11 mouse cellular contexts compared by ENCODE assay signal in the genomic region with DNA sequence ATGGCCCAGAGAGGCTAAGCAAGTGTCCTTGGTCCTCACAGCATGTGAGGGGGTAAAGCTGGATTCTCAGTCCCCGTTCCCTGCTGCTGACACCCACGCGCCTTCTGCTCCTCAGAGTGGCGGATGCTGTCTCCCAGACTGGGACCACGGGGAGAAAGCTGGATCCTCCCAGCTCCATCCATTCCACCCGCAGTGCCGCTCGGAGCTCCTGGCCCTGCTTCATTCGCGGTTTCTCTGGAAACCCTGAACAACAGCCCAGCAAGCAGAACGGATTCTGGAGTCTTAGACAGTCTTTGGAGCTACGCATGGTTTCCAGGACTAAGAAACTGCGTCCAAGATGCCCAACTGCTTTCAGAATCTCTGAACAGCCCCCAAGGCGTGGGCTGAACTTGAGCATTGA.
A peak's percentile ranks its signal among the peaks of the same experiment; 100 is the strongest.
DNase-seq lines count a peak whose midpoint lies in the region; ATAC-seq and TF ChIP-seq lines count a peak whose summit lies in the region.
"Had no signal": no experiment of that assay in that cellular context is flagged by ENCODE, and none has a peak within 500 bp of the region (broad histone marks: within the 10 kb centered on the region; RNA-seq: fewer than 3 reads in every experiment).

No protein-coding gene starts in this region.

- peaks cover 17% of the 10 kb centered on the region for H3K4me1 ChIP-seq in intestine, embryonic 14.5 days (replicated peaks; ENCODE audit: control insufficient read depth, insufficient read depth, low read length)
- no peaks in the 10 kb centered on the region for H3K4me1 ChIP-seq in intestine, postnatal 0 days (replicated peaks; ENCODE audit: control insufficient read depth, insufficient read depth, low read length)
- peaks cover 30% of the 10 kb centered on the region for H3K4me1 ChIP-seq in forebrain, embryonic 15.5 days
- peaks cover 17% of the 10 kb centered on the region; the same call in 1 of the 2 replicates for H3K4me1 ChIP-seq in midbrain, postnatal 0 days (ENCODE audit: insufficient read depth, low read length)
- H3K4me1 ChIP-seq: liver, embryonic 15.5 days had no signal

- ATAC-seq in intestine, embryonic 14.5 days (replicated peaks; ENCODE audit: low FRiP score, low TSS enrichment, low read depth), result no peak
- no peak for ATAC-seq in intestine, postnatal 0 days
- ATAC-seq in forebrain, embryonic 15.5 days (replicated peaks), result no peak
- no peak for ATAC-seq in midbrain, postnatal 0 days (ENCODE audit: low FRiP score)
- ATAC-seq in CD4-positive, CD25-positive, alpha-beta regulatory T cell, adult 4 months, result no peak

- H3K4me3 ChIP-seq in intestine, embryonic 14.5 days (ENCODE audit: low read depth, low read length), result no peak overlapping the region
- H3K4me3 ChIP-seq in intestine, postnatal 0 days (ENCODE audit: low read depth, low read length), result no peak overlapping the region
- no peak overlapping the region for H3K4me3 ChIP-seq in forebrain, embryonic 15.5 days
- H3K4me3 ChIP-seq in layer of hippocampus, adult 2 months, result no peak overlapping the region
- H3K4me3 ChIP-seq in midbrain, postnatal 0 days (ENCODE audit: low read depth, low read length), result no peak overlapping the region
- H3K4me3 ChIP-seq: embryonic facial prominence, embryonic 12.5 days; liver, embryonic 15.5 days had no signal

- no peaks in the 10 kb centered on the region for H3K36me3 ChIP-seq in intestine, embryonic 14.5 days (ENCODE audit: control insufficient read depth, insufficient read depth, low read length)
- H3K36me3 ChIP-seq in intestine, postnatal 0 days (ENCODE audit: control insufficient read depth, insufficient read depth), result no peaks in the 10 kb centered on the region
- no peaks in the 10 kb centered on the region for H3K36me3 ChIP-seq in forebrain, embryonic 15.5 days
- no peaks in the 10 kb centered on the region for H3K36me3 ChIP-seq in midbrain, postnatal 0 days (ENCODE audit: insufficient read depth, low read length)
- H3K36me3 ChIP-seq: embryonic facial prominence, embryonic 12.5 days; G1E; liver, embryonic 15.5 days had no signal

- DNase-seq in intestine, embryonic 14.5 days (ENCODE audit: low spot score), result no peak
- DNase-seq in layer of hippocampus, adult 2 months (ENCODE audit: low spot score in 2 of 2), result peak; percentile 89 to 93
- peak; percentile 63 for DNase-seq in midbrain, postnatal 0 days (ENCODE audit: low spot score)
- no peak for DNase-seq in adrenal gland, postnatal 25 days
- no peak for DNase-seq in adrenal gland, adult 18-20 months (ENCODE audit: low spot score in 2 of 2)

- H3K9ac ChIP-seq in intestine, embryonic 14.5 days (ENCODE audit: low read length), result no peak overlapping the region
- H3K9ac ChIP-seq in intestine, postnatal 0 days (ENCODE audit: low read depth, low read length), result no peak overlapping the region
- H3K9ac ChIP-seq in forebrain, embryonic 15.5 days (replicated peaks), result no peak overlapping the region
- H3K9ac ChIP-seq in midbrain, postnatal 0 days (replicated peaks; ENCODE audit: low read length, poor library complexity, severe bottlenecking), result no peak overlapping the region
- H3K9ac ChIP-seq: embryonic facial prominence, embryonic 12.5 days; liver, embryonic 15.5 days had no signal

- no peak for TF ChIP-seq CTCF in intestine, postnatal 0 days (IDR thresholded peaks at IDR 0.05; ENCODE audit: low read depth)
- TF ChIP-seq CTCF in layer of hippocampus, adult 2 months (conservative IDR thresholded peaks at IDR 0.05), result no peak
- no peak for TF ChIP-seq CTCF in midbrain, postnatal 0 days (IDR thresholded peaks at IDR 0.05)

- H3K4me2 ChIP-seq in intestine, embryonic 14.5 days (ENCODE audit: low read length), result no peak overlapping the region
- H3K4me2 ChIP-seq in intestine, postnatal 0 days (replicated peaks; ENCODE audit: low read depth), result no peak overlapping the region
- no peak overlapping the region for H3K4me2 ChIP-seq in forebrain, embryonic 15.5 days (replicated peaks)
- no peak overlapping the region for H3K4me2 ChIP-seq in midbrain, postnatal 0 days (ENCODE audit: low read depth, low read length, poor library complexity, severe bottlenecking)
- H3K4me2 ChIP-seq: embryonic facial prominence, embryonic 12.5 days; liver, embryonic 15.5 days had no signal

- H3K27ac ChIP-seq in intestine, embryonic 14.5 days (ENCODE audit: low read depth), result peak overlapping the region; percentile 24
- H3K27ac ChIP-seq in intestine, postnatal 0 days (ENCODE audit: low read depth, low read length), result no peak overlapping the region
- H3K27ac ChIP-seq in forebrain, embryonic 15.5 days (replicated peaks), result peak overlapping the region; percentile 19; the same call in 1 of the 2 replicates
- peak overlapping the region; percentile 94 for H3K27ac ChIP-seq in layer of hippocampus, adult 2 months
- H3K27ac ChIP-seq in midbrain, postnatal 0 days (ENCODE audit: low read depth, low read length), result peak overlapping the region; percentile 26; the same call in 1 of the 2 replicates
- H3K27ac ChIP-seq: embryonic facial prominence, embryonic 12.5 days; liver, embryonic 15.5 days had no signal

- no peaks in the 10 kb centered on the region for H3K27me3 ChIP-seq in intestine, embryonic 14.5 days (replicated peaks; ENCODE audit: control insufficient read depth, insufficient read depth, low read length)
- no peaks in the 10 kb centered on the region for H3K27me3 ChIP-seq in intestine, postnatal 0 days (replicated peaks; ENCODE audit: control insufficient read depth, insufficient read depth, low read length)
- H3K27me3 ChIP-seq in forebrain, embryonic 15.5 days, result no peaks in the 10 kb centered on the region
- H3K27me3 ChIP-seq in midbrain, postnatal 0 days (ENCODE audit: insufficient read depth, low read length), result no peaks in the 10 kb centered on the region
- H3K27me3 ChIP-seq: embryonic facial prominence, embryonic 12.5 days; liver, embryonic 15.5 days had no signal

- 76% methylated on average over 14 of the region's 14 CpGs for WGBS in intestine, embryonic 14.5 days
- 73% methylated on average over 14 of the region's 14 CpGs for WGBS in intestine, postnatal 0 days
- WGBS in forebrain, embryonic 15.5 days, result 59% methylated on average over 14 of the region's 14 CpGs
- 38% methylated on average over 14 of the region's 14 CpGs for WGBS in midbrain, postnatal 0 days

- H3K9me3 ChIP-seq in intestine, embryonic 14.5 days (ENCODE audit: control insufficient read depth, low read length), result no peaks in the 10 kb centered on the region
- H3K9me3 ChIP-seq in intestine, postnatal 0 days (ENCODE audit: control insufficient read depth), result no peaks in the 10 kb centered on the region
- H3K9me3 ChIP-seq in forebrain, embryonic 15.5 days, result no peaks in the 10 kb centered on the region
- no peaks in the 10 kb centered on the region for H3K9me3 ChIP-seq in midbrain, postnatal 0 days (ENCODE audit: low read length)
- H3K9me3 ChIP-seq: embryonic facial prominence, embryonic 12.5 days; G1E; liver, embryonic 15.5 days had no signal

Comparison
In these comparisons a context has a peak if more than half of its experiments do, and no peak if none do; other contexts are left out.
1. DNase-seq: peak in layer of hippocampus, adult 2 months (2 of 2) and midbrain, postnatal 0 days (single experiment); none in intestine, embryonic 14.5 days (single experiment), adrenal gland, postnatal 25 days (single experiment) and adrenal gland, adult 18-20 months (0 of 2).